Mouse (Mus musculus) gastrocnemius, postnatal 25 days (tissue): ENCODE measurements around the gene Chrna4. TPM values are rescaled to one million over a fixed set of nuclear protein-coding genes. Genes with fewer than 3 reads are reported as not detected.

Experiments used
- DNase-seq: peaks from one replicate; pipeline ENCODE4 v3.0.0; 2022
- long read RNA-seq, 2 experiments: library from polyadenylated mRNA; stranded (forward); transcript quantifications; one replicate each; pipeline ENCODE4 v2.0.0; 2021
- total RNA-seq, 2 experiments: library from RNA; stranded (reverse); gene quantifications; 1 replicate in 1 of 2; 2 replicates in 1 of 2; pipeline ENCODE4 v1.2.3; 2021

The Chrna4 gene
- under 1 TPM in 1 of 2 experiments, not detected in 1; 0.54 TPM for total RNA-seq
- long read RNA-seq, experiment 1: 0 reads
- long read RNA-seq, experiment 2: 0 reads

DNA sequence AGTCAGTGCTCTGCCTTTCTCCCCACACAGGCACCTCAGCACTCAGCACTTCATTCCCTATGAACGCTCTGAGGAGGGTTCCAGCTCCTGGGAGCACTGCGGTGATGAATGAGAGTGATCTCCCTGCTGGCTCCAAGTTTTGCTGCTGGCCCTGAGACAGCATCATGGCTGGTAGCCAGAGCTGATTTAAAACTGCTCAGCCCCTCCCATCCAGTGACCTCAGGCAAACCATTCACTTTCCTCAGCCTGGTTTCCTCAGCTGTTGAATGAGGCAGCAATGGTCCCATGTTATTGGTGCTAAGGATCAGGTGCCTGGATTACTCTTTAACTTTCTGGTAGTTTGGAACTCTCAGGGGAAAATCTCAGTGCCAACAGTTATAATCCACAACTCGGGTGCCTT lies at the start of gene Chrna4:
Gene Chrna4, minus strand, starts transcription at position 110 of the 400 bp plus-strand sequence.
- peak; percentile 38 for DNase-seq

DNA sequence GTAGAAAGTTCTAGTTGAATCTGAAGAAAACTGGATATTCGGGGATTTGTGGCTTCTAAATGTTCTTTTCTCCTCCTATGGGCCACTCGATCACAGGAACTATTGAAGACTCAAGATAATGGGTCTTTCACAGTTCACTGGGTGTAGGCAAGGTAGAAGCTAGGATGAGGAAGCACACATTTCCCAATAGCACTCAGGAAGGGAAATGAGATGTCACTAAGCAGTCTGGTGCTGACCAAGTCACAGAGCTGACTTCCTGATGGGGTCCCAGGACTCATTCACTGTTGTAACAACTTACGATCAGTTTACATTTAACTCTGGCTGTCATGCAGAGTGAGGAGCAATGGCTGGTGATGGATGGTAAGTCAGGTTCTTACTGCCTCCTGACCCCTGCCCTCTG lies 46.8 kb upstream of the Chrna4 start:
- no peak for DNase-seq

DNA sequence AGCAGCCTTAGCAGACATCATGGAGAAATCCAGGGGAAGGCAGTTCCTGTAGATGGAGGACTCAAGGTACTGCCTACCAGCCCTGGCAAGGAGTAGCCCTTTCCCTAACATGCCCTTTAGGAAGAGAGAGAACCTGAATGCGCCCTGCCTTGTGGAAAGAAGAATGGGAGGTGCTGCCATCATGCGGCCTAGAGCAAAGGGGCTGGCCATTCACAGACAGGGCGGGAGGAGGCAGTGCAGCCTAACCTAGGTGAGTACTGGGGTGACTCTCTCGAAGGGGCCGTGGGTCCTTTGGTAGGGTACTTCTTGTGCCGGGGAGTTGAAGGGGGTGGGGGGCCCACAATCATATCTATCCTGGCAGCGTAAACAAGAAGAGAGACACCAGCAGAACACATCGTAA lies 41.7 kb upstream of the Chrna4 start:
- no peak for DNase-seq

DNA sequence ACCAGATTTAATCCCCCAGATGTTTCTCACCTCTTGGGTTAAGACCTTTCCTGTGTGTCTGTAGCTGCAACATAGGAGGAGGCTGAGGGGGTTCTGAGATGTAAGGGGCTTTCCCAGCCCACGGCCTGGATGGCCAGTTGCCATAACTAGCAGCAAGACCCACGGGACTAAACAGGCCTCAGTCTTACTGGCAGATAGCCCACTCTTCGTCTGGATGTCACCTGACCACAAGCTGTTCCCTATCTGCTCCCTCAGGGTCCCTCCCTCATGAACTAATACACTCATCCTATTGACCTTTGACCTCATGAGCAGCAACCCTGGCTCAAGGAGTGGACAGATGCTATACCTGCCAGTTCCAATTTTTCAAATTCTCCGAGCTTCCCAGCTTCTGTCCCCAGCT lies 40.6 kb upstream of the Chrna4 start:
- no peak for DNase-seq

DNA sequence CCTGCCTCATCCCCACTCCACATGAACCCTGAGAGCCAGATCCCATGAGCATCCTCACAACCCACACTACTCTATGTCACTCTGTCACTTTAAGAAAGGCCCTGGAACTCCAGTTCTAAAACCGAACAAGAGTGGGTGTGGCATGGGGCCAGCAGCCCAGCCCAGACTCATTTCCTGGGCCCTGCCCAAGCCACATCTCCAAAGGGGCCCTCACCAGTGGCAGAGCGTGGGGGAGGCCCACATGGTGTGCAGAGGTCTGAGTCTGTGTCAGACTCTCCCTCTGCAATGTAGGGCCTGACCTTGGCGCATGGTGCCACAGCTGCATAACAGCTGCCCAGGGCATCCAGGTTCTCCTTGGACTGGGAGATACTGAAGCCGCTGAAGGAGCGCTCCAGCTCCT lies 37.5 kb upstream of the Chrna4 start:
- no peak for DNase-seq

DNA sequence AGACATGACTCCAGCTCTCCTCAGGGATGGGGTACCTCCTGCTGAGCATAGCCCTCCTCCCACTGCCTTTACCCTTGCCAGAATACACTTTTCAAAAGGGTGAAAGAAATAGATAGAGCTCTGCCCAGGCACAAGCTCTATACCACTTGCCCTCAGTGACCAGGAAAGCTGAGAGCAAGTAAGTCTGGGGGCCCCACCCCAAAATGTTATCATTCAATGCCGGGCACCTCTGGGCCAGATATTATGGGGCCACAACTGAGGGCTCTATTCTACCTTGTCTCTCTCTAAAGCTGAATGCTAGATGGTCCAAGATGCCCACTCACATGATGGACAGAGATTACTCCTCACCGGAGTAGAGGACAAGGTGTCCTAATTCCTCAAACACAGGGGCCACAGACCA lies 36.2 kb upstream of the Chrna4 start:
- no peak for DNase-seq

DNA sequence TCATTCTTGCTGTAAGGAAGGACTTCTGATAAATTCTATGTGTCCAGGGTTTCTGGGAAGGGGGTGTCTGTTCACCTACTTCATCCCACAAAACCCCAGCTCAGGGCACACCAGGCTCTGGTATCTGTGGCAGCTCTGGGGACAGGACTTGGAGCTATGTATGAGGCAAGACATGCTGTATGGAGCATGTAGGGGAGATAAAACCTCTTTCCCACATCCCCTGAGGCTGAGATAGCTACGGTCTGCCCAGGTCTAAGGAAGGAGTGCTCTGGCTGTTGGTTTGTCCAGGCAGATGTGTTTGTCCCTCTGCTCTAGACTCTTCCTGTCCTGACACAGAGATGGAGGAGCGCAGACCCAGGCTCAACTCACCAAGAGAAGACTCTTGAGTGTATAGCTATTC lies 35.6 kb upstream of the Chrna4 start:
- no peak for DNase-seq

GRCm38 (mm10) chr2:181075501-181075900 lies 32.2 kb upstream of the Chrna4 start:
- no peak for DNase-seq

GRCm38 (mm10) chr2:181072403-181072714 lies 29.0 kb upstream of the Chrna4 start:
- no peak for DNase-seq

- DNase-seq: peak; percentile 30
Measured at GRCm38 (mm10) chr2:181071706-181072402, 28.5 kb upstream of the Chrna4 start.

GRCm38 (mm10) chr2:181070136-181070535 lies 26.8 kb upstream of the Chrna4 start:
- DNase-seq: no peak

DNA sequence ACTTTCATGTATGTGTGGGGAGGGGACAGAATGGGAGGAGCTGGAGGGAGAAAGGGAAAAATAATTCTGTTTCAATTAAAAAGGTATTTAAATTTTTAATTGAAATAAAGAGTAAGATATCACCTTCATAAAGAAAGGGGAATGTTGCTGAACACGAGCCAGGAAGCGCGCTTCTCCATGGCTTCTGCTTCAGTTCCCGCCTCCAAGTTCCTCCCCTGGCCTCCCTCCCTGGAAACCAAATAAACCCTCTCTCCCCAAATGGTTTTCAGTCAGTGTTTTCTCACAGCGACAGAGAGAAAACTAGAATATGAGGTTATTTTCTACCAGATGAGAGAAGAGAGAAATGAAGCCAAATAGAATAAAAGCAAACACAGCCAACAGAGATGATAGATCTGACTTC lies 25.2 kb upstream of the Chrna4 start:
- no peak for DNase-seq

DNA sequence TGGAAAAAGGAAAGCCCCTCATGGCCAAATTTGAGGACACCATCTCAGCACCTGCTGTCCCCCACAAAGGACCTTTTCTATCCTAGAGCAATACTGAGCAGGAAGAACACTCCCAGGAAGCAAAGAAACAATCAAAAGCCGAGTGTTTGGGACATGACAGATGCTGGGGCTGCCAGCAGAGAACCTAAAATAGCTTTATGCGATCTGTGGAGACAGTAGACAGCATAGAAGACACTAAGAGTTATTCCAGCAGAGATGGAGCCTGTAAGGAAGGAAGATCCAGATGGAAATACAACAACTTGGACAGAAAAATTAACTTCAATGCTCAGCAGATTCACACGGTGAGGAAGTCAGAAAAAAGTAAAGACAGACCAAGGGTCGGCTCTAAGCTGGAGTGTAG lies 22.5 kb upstream of the Chrna4 start:
- DNase-seq: no peak

GRCm38 (mm10) chr2:181060127-181060526 lies 16.8 kb upstream of the Chrna4 start:
- peak; percentile 25 for DNase-seq

DNA sequence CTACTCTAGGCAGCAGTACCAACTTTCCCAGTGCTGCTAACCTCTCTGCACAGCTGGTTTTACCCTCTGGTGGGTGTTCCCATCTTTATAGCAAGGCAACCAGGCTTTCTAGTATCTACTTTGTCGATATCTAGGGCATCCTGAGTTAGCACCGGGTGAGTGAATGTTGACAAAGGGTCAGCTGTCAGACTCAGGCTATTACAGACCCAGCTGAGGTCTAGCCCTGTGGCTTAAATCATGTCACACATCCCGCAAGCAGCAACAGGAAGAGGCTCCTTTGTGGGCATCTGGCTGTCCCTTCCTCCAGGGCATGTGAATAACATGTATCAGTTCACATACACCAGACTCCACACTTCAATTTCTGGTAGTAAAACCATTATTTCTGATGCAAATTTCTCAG lies 14.8 kb upstream of the Chrna4 start:
- no peak for DNase-seq

DNA sequence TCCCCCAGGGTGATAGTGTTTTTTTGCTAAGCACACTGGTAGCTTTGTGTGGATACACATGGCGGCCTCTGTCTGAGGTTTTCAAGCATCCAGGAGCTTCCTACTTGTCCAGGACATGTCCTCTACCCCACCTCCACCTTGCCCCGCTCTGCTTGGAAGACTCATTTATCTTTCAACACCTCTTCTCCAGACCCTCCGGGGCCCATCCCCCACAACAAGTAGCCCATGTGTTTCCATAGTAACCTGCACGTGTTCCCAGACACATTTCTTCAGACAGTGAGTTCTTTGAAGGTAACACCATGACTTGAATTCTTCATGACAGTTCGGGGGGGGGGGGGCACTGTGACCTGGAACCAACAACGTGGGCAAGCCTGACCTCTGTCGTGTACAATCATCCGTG lies 14.0 kb upstream of the Chrna4 start:
- no peak for DNase-seq

- DNase-seq: no peak
Measured at GRCm38 (mm10) chr2:181052171-181052570, 8.8 kb upstream of the Chrna4 start.

GRCm38 (mm10) chr2:181048986-181049385 lies 5.6 kb upstream of the Chrna4 start:
- no peak for DNase-seq

DNA sequence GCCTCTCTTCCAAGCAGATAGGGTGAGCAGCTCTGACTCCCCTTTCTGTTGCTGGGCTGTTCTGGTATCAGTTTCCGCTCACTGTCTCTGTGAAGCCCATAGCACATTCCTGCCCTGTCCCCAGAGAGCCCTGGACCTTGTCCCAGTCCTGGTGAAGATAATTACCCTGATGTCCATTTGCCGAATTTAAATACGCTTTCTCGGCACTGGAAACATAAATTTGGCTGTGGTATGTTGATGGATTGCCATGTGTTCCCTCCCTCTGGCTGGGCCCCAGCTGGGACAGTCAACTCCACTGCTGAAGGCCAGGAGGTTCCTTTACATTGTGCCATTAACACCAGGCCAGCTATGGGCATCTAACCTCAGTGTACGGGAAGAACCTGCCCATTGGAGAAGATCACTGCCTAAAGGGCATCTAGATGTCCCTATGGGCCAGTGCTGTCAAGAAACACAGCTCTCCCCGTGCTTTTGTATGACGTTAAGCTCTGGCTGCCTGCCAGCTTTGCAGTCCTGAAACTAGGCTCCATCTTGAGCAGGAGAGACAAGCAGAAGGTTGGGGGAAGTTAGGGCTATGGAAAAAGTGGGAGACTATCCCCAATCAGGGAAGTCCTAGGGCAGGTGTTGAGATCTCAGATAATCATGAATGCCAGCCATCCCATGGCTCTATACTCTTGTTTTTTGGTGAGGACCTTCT lies 5.1 kb upstream of the Chrna4 start:
- DNase-seq: no peak

DNA sequence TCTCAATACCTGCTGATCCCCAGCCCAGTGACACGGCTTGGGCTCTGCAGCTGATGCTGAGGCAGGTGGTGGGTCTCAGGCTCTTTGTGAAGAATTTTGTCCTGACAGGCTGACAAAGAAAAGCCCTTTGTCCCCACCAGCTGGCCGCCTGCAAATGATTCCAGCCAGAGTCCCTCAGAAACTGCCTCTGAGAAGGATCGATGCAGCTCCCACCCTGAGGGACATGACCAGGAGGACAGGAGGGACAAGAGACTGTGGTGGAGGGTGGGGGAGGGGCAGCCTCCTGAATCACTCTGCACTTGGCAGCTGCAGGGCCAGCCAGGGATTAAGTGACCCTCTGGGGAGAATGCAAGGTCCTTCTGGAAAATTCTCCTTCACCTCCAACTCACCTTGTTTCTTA lies 655 bp upstream of the Chrna4 start:
- no peak for DNase-seq

DNA sequence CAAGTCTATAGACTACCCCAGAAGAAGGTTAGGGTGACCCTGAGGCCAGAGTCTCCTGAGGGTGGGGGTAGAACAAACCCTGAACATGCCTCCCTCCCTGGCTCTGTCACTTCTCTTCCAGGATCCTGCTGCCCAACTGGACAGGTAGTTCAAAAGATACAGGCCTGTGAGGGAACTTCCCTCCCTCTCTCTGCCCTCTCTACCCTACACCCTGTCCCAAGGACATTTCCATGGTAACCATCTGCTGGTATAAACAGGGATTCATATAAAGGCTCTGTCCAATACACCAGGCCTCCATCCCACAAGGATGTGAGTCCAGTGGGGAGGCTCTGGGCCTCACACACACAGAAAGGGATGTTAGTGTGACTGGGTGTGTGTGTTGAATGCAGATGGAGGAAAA lies 970 bp downstream of the Chrna4 start:
- DNase-seq: no peak

DNA sequence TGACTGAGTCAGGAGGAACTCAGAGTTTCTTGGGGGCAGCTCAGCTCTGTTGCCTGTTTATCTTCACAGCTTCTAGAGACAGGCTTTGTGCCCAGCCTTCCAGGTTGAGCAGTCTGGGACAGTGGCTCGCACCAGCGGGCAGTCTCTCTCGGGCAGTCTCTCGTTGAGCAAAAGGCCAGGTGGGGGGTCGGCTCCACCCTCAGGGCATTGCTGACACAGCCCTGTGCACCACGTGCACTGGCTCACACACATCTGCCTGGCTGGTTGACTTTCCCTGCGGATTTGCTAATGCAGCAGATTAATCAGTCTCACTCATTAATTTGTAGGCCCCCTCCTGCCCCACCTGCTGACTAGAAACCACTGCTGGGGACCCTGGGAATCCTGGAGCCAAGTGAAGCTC lies 1.4 kb downstream of the Chrna4 start:
- no peak for DNase-seq

GRCm38 (mm10) chr2:181039356-181039680 lies 4.0 kb downstream of the Chrna4 start:
- DNase-seq: no peak

DNA sequence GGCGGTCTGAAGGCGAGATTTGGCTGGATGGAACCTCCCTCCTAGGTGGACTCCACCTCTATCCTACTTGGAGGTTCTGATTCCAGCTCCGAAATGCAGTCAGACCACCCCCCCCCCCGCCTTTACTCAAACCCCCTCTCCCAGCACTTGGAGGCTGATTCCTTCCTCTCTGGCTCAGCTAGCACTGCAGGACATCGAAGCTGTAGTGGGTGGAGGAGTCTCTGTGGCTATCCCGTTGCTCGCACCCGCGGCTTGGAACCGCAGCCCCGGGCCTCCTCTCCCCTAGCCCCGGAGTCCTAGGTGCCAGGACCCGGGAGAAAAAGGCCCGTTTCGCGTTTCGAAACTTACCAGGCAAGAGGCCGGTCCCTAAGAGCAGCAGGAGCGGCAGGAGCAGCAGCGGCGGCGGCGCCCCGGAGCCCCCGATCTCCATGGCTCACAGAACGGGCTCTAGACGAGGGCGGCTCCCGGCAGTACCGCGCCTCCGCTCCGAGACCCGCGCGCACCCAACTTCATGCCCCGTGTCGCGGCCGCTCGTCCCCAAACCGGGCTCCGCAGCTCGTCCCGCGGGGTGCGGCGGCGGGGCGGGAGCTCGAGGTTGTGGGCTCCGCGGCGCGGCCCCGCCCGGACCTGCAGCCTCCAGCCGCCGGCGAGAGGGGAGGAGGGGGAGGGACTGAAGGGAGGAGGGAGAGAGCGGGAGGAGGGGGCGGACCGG lies 4.5 kb downstream of the Chrna4 start:
- no peak for DNase-seq
